Mouse (Mus musculus) embryonic facial prominence, embryonic 12.5 days (tissue): ENCODE data around the gene Gm10065. TPM values are rescaled to one million over a fixed set of nuclear protein-coding genes. Genes with fewer than 3 reads are reported as not detected.
"Not testable (repeated sequence)": the region's sequence is repeated elsewhere in the genome, so short reads cannot be mapped to it uniquely, and the experiment has no call there.

Experiments used
- ATAC-seq: fragments of 200-750 bp; cut with Nextera tagmentation; 2 replicates; pipeline ENCODE4 v1.8.0; 2017; ENCODE audit not compliant: insufficient number of reproducible peaks, insufficient read depth, low FRiP score, low TSS enrichment
- H3K27ac ChIP-seq: fragments of 300-500 bp; sonication (generic); 2 replicates; pipeline ENCODE4 v1.5.1; 2016; ENCODE audit warnings: mild to moderate bottlenecking
- H3K27me3 ChIP-seq: fragments of 300-500 bp; sonication (generic); 2 replicates; pipeline ENCODE4 v1.6.1; 2016; ENCODE audit warnings: mild to moderate bottlenecking, moderate library complexity
- H3K36me3 ChIP-seq: fragments of 300-500 bp; sonication (generic); 2 replicates; pipeline ENCODE4 v1.6.1; 2016; ENCODE audit warnings: mild to moderate bottlenecking
- H3K4me1 ChIP-seq: fragments of 300-500 bp; sonication (generic); 2 replicates; pipeline ENCODE4 v1.6.1; 2016
- H3K4me2 ChIP-seq: fragments of 300-500 bp; sonication (generic); replicated peaks from 2 replicates; pipeline ENCODE4 v1.6.1; 2016; ENCODE audit warnings: mild to moderate bottlenecking, moderate library complexity
- H3K4me3 ChIP-seq: fragments of 300-500 bp; sonication (generic); 2 replicates; pipeline ENCODE4 v1.5.1; 2016; ENCODE audit warnings: mild to moderate bottlenecking
- H3K9ac ChIP-seq: fragments of 300-500 bp; sonication (generic); 2 replicates; pipeline ENCODE4 v1.6.1; 2016; ENCODE audit warnings: mild to moderate bottlenecking, moderate library complexity
- H3K9me3 ChIP-seq: fragments of 300-500 bp; sonication (generic); 2 replicates; pipeline ENCODE4 v1.6.1; 2016; ENCODE audit warnings: mild to moderate bottlenecking, moderate library complexity
- WGBS: fragments of 180-500 bp; shearing (Covaris S2); methylation state at CpG from one replicate; pipeline ENCODE4 v1.1.7; 2016; 5-methylcytosine and 5-hydroxymethylcytosine counted together
- polyA plus RNA-seq: library from polyadenylated mRNA; unstranded; fragments of >200 nt; fragmentation: Nextera tagmentation; extraction: Ambion mirVana; gene quantifications from 2 replicates; pipeline ENCODE4 v1.2.1, GENCODE M21; 2016

Gm10065 gene
- not detected in 2 replicates for polyA plus RNA-seq

- peak; percentile 41; the same call in 1 of the 2 replicates for ATAC-seq
- not testable (repeated sequence) for H3K36me3 ChIP-seq, H3K27me3 ChIP-seq, H3K4me1 ChIP-seq, H3K9me3 ChIP-seq
- H3K9ac ChIP-seq, result peak within 1 kb of the TSS; percentile 60
- peak within 1 kb of the TSS; percentile 53 for H3K4me3 ChIP-seq
- H3K27ac ChIP-seq, result peak within 1 kb of the TSS; percentile 50; the same call in 1 of the 2 replicates
- 3% methylated on average over 31 of the region's 31 CpGs for WGBS
- H3K4me2 ChIP-seq, result peak within 1 kb of the TSS; percentile 59
Measured at GRCm38 (mm10) chr13:21478759-21479670, at the start of gene Gm10065, which contains the start of gene Zkscan4. Gene Gm10065, minus strand, starts transcription at chr13:21479441. Gene Zkscan4, plus strand, starts transcription at chr13:21478907.

- WGBS, result under 1% methylated on average over 21 of the region's 21 CpGs
- Histone ChIP-seq H3K27me3 (no peaks in the 10 kb centered on the region), H3K4me1 (no peaks in the 10 kb centered on the region), H3K36me3 (no peaks in the 10 kb centered on the region), H3K9ac (peak overlapping the region; percentile 46; the same call in 1 of the 2 replicates), H3K4me2 (peak overlapping the region; percentile 51), H3K4me3 (peak overlapping the region; percentile 56), H3K9me3 (no peaks in the 10 kb centered on the region), H3K27ac (peak overlapping the region; percentile 84)
- ATAC-seq, result peak; percentile 100
Measured at GRCm38 (mm10) chr13:21506221-21506649, 27.0 kb upstream of the Gm10065 start.

DNA sequence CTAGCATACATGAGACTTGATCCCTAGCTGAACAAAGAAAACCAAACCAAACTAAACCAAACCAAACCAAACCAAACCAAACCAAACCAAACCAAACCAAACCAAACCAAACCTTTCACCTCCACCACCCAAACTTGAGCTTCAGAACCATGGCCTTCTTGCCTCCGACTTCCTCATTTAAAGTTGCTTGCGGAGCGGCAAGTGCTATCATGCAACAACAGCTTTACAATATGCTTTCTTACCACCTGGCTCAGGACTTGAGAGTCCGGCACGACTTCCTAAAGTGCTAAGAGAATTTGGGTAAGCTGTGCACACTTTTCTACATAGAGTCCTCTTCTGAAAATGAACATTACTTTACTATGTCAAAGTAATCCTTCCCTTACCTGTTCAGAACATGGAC is 23.1 kb upstream of the Gm10065 start:
- no peak for ATAC-seq
- no peak overlapping the region for H3K27ac ChIP-seq
- H3K4me3 ChIP-seq, result no peak overlapping the region
- 84% methylated on average over 5 of the region's 5 CpGs for WGBS
- no peaks in the 10 kb centered on the region for H3K9me3 ChIP-seq
- H3K27me3 ChIP-seq, result no peaks in the 10 kb centered on the region
- no peak overlapping the region for H3K4me2 ChIP-seq
- H3K9ac ChIP-seq, result no peak overlapping the region
- no peaks in the 10 kb centered on the region for H3K4me1 ChIP-seq
- no peaks in the 10 kb centered on the region for H3K36me3 ChIP-seq

GRCm38 (mm10) chr13:21501182-21501581 is 21.9 kb upstream of the Gm10065 start, which contains the start of gene Gm11273:
Gene Gm11273, minus strand, starts transcription at chr13:21501418.
- not testable (repeated sequence) for ATAC-seq, H3K36me3 ChIP-seq, H3K4me1 ChIP-seq, H3K9me3 ChIP-seq, H3K4me2 ChIP-seq, H3K27me3 ChIP-seq, H3K4me3 ChIP-seq, H3K27ac ChIP-seq, H3K9ac ChIP-seq
- 92% methylated on average over 17 of the region's 17 CpGs for WGBS

GRCm38 (mm10) chr13:21495080-21495479 is 15.8 kb upstream of the Gm10065 start, which contains the start of gene AK157302:
Gene AK157302, plus strand, starts transcription at chr13:21495223.
- Histone ChIP-seq H3K27me3 (no peaks in the 10 kb centered on the region), H3K36me3 (no peaks in the 10 kb centered on the region), H3K4me3 (no peak within 1 kb of the TSS), H3K9ac (no peak within 1 kb of the TSS), H3K9me3 (no peaks in the 10 kb centered on the region), H3K4me2 (no peak within 1 kb of the TSS), H3K27ac (no peak within 1 kb of the TSS), H3K4me1 (no peaks in the 10 kb centered on the region)
- ATAC-seq, result no peak
- 94% methylated on average over 21 of the region's 21 CpGs for WGBS

DNA sequence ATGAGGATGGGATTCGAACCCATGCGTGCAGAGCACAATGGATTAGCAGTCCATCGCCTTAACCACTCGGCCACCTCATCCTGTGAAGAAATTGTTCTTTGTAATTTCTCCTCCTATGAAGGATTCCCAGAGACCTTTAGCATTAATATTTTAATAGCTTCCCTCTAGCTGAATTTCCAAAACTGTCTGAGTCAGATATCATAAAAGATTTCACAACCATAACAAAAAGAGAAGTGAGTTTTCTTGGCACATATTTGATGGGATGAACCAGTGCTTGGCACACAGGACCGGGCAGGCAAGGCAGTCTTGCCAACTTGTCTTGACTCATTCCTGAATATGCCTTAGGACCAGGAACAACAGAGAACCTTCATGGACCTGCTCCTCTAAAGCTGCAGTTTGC is 13.6 kb upstream of the Gm10065 start:
- no peak for ATAC-seq
- no peak overlapping the region for H3K4me2 ChIP-seq
- no peaks in the 10 kb centered on the region for H3K9me3 ChIP-seq
- H3K27me3 ChIP-seq, result no peaks in the 10 kb centered on the region
- H3K27ac ChIP-seq, result no peak overlapping the region
- no peak overlapping the region for H3K4me3 ChIP-seq
- 91% methylated on average over 5 of the region's 5 CpGs for WGBS
- no peaks in the 10 kb centered on the region for H3K4me1 ChIP-seq
- no peak overlapping the region for H3K9ac ChIP-seq
- H3K36me3 ChIP-seq, result no peaks in the 10 kb centered on the region

DNA sequence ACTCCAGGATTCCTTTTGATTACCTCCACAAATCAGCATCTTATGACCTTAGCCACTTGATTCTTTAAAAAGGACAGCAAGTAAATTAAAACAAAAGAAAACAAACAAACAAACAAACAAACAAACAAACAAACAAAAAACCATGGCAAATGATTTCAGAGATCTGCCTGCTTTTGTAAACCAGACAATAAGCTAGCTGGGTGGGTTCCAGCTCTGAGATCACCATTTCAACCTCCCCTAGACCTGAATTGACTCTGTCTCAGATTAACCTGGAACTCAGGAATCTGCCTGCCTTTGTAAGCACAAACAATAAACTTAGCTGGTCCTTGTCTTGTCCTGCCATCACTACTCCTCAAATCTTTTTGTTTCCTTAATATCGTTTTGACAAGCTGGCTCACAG is 7.6 kb upstream of the Gm10065 start:
- Histone ChIP-seq H3K9me3 (no peaks in the 10 kb centered on the region), H3K27me3 (no peaks in the 10 kb centered on the region), H3K36me3 (peaks cover 8% of the 10 kb centered on the region), H3K9ac (no peak overlapping the region), H3K4me1 (no peaks in the 10 kb centered on the region), H3K4me2 (no peak overlapping the region), H3K27ac (no peak overlapping the region), H3K4me3 (no peak overlapping the region)
- no peak for ATAC-seq
- 88% methylated on average over 1 of the region's 1 CpGs for WGBS

DNA sequence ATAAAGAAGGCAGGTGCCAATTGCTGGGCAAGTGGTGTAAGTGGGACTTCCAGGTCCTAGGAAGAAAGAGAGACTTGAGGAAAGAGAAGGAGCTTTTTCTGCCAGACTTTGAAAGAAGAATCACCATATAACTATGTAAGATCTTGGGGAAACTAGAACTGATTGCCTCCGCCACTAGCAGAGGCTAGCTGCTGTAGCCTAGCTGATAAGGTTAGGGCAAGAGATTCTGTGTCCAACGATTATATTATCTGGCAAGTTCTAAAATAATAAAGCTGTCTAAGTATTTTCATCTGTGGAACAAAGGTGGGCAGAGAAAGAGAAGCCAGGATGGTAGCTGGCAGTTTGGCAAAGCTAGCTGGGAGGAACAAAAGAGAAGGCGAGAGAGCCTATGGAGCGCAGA is 6.8 kb downstream of the Gm10065 start:
- no peaks in the 10 kb centered on the region for H3K9me3 ChIP-seq
- H3K27me3 ChIP-seq, result peaks cover 6% of the 10 kb centered on the region
- no peak overlapping the region for H3K4me3 ChIP-seq
- no peak overlapping the region for H3K4me2 ChIP-seq
- no peak for ATAC-seq
- no peak overlapping the region for H3K27ac ChIP-seq
- H3K9ac ChIP-seq, result no peak overlapping the region
- H3K36me3 ChIP-seq, result no peaks in the 10 kb centered on the region
- 38% methylated on average over 4 of the region's 4 CpGs for WGBS
- no peaks in the 10 kb centered on the region; the same call in 1 of the 2 replicates for H3K4me1 ChIP-seq

DNA sequence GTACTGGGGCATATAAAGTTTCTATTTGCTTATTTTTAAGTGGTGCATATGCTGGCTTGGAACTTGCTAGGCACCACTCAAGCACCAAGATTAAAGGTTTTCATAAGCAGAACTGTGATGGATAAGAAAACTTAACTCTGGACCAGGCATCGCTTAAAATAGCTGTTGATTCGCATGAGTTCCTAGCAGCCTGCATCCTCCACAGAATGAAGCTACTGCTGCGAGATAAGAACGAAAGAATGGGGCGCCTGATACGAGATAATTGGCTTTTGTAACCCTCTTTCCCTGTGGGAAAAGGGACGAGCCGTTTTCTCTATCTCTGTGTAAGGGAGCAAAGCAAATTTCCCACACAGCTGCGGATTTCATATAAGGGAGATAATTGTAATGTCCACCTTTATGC is 10.1 kb downstream of the Gm10065 start:
- WGBS, result 23% methylated on average over 9 of the region's 9 CpGs
- Histone ChIP-seq H3K9me3 (no peaks in the 10 kb centered on the region), H3K27ac (no peak overlapping the region), H3K9ac (no peak overlapping the region), H3K4me3 (no peak overlapping the region), H3K27me3 (peaks cover 9% of the 10 kb centered on the region), H3K4me2 (peak overlapping the region; percentile 80), H3K4me1 (no peaks in the 10 kb centered on the region; the same call in 1 of the 2 replicates), H3K36me3 (no peaks in the 10 kb centered on the region)
- ATAC-seq, result no peak

DNA sequence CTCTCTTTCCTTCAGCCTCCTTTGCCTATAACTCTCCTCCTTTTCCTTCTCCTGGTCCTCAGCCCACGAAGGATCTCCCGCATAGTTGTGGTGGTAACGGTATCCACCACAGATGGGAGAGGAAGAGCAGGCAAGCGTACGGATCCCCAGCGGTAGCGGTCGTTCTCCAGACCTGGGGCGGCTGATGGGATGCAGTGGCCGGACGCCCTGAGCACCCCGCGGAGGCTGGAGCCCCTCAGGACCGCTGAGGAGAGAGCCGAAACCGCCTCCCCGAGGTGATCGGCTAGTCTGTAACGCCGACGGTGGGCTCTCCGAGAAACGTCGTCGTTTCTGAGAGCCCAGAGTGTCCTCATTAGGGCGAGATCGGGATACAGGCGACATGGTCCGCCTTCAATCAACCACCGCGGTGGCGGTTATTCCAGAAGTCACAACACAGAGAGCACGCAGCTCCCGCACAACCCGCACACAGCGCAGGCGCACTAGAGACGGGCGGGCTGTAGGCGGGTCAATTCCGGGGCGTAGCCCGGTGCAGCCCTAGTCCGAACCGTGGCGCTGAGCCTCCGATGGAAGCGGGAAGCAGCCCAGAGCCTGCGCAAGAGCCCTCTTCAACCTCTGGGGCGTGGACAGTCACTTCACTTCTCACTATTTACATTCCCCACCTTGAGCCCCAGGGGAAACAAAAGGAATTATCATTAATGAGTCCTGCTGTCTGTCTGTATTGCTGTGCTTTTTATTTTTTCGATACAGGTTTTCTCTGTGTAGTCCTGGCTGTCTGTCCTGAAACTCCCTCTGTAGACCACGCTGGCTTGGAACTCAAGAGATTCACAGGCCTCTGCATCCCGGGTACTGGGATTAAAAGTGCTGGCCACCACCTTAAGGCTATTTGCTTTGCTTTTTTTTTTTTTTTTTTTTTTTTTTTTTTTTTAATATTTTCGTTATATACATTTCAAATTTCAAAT is 10.9 kb downstream of the Gm10065 start, which contains the start of gene Nkapl:
Nkapl (minus strand) TSS at position 449 of the 959 bp plus-strand sequence.
- Histone ChIP-seq H3K27ac (no peak within 1 kb of the TSS), H3K36me3 (no peaks in the 10 kb centered on the region), H3K9ac (peak within 1 kb of the TSS; percentile 58), H3K27me3 (peaks cover 9% of the 10 kb centered on the region), H3K4me1 (no peaks in the 10 kb centered on the region; the same call in 1 of the 2 replicates), H3K9me3 (no peaks in the 10 kb centered on the region), H3K4me2 (peak within 1 kb of the TSS; percentile 80), H3K4me3 (peak within 1 kb of the TSS; percentile 58)
- peak; percentile 96 for ATAC-seq
- WGBS, result under 1% methylated on average over 54 of the region's 54 CpGs

- Histone ChIP-seq H3K27ac (no peak overlapping the region), H3K4me2 (no peak overlapping the region), H3K36me3 (no peaks in the 10 kb centered on the region), H3K4me3 (no peak overlapping the region), H3K9ac (no peak overlapping the region), H3K27me3 (peaks cover 9% of the 10 kb centered on the region), H3K9me3 (no peaks in the 10 kb centered on the region), H3K4me1 (no peaks in the 10 kb centered on the region; the same call in 1 of the 2 replicates)
- no peak for ATAC-seq
- WGBS, result 82% methylated on average over 10 of the region's 10 CpGs
Measured at GRCm38 (mm10) chr13:21467336-21467735, 11.9 kb downstream of the Gm10065 start.
